Mouse (Mus musculus): ENCODE measurements around the gene Grb10. TPM values are rescaled to one million over a fixed set of nuclear protein-coding genes. Genes with fewer than 3 reads are reported as not detected.

Grb10 gene
- total RNA-seq, 2 experiments from 2014 or later: 29.3 to 32.3 TPM

Other genes with a start within 250 kb of the Grb10 start
- gene Fignl1, start 229.7 kb downstream of the Grb10 start, total RNA-seq (2021): 1 to 10 TPM; 1.0 to 2.1 TPM
- gene Ddc, start 140.5 kb downstream of the Grb10 start, total RNA-seq (2021): 10 to 100 TPM; 11.9 to 15.0 TPM

All from layer of hippocampus, postnatal 14 days (tissue).